Mouse (Mus musculus): ENCODE measurements at regions not wholly inside any gene's neighbourhood (a gene's known extent, or its start where the extent isn't known, plus 50 kb on each side); places are given as distances from the start of the nearest gene placed in this dataset.

GRCm38 (mm10) chr1:120974661-120975060 is 357.7 kb downstream of the Insig2 start:
- no peaks in the 10 kb centered on the region for H3K36me3 ChIP-seq (ENCODE audit: control insufficient read depth, insufficient read depth, low read length)
- H3K4me3 ChIP-seq (ENCODE audit: control insufficient read depth, low read depth, low read length) = no peak overlapping the region
- H3K27ac ChIP-seq (ENCODE audit: control insufficient read depth, insufficient read depth, low read depth, low read length) = no peak overlapping the region
- H3K27me3 ChIP-seq (ENCODE audit: control insufficient read depth, insufficient read depth, low read length) = no peaks in the 10 kb centered on the region
- no peaks in the 10 kb centered on the region for H3K4me1 ChIP-seq (ENCODE audit: control insufficient read depth, insufficient read depth, low read length)
- TF ChIP-seq POLR2A (IDR thresholded peaks at IDR 0.05; ENCODE audit: control insufficient read depth, low read depth, low read length) (no peak), CTCF (IDR thresholded peaks at IDR 0.05; ENCODE audit: control insufficient read depth, insufficient read depth, insufficient replicate concordance, low read depth, low read length) (no peak)

GRCm38 (mm10) chr1:121004535-121004934 is 327.9 kb downstream of the Insig2 start:
- Histone ChIP-seq H3K4me3 (ENCODE audit: control insufficient read depth, low read depth, low read length) (no peak overlapping the region), H3K36me3 (ENCODE audit: control insufficient read depth, insufficient read depth, low read length) (no peaks in the 10 kb centered on the region), H3K4me1 (ENCODE audit: control insufficient read depth, insufficient read depth, low read length) (no peaks in the 10 kb centered on the region), H3K27ac (ENCODE audit: control insufficient read depth, insufficient read depth, low read depth, low read length) (no peak overlapping the region), H3K27me3 (ENCODE audit: control insufficient read depth, insufficient read depth, low read length) (no peaks in the 10 kb centered on the region)
- no peak for TF ChIP-seq CTCF (IDR thresholded peaks at IDR 0.05; ENCODE audit: control insufficient read depth, insufficient read depth, insufficient replicate concordance, low read depth, low read length)
- TF ChIP-seq POLR2A (IDR thresholded peaks at IDR 0.05; ENCODE audit: control insufficient read depth, low read depth, low read length) = no peak

GRCm38 (mm10) chr1:121005198-121005597 is 327.2 kb downstream of the Insig2 start:
- TF ChIP-seq CTCF (IDR thresholded peaks at IDR 0.05; ENCODE audit: control insufficient read depth, insufficient read depth, insufficient replicate concordance, low read depth, low read length) (no peak), POLR2A (IDR thresholded peaks at IDR 0.05; ENCODE audit: control insufficient read depth, low read depth, low read length) (no peak)
- Histone ChIP-seq H3K4me1 (ENCODE audit: control insufficient read depth, insufficient read depth, low read length) (no peaks in the 10 kb centered on the region), H3K4me3 (ENCODE audit: control insufficient read depth, low read depth, low read length) (no peak overlapping the region), H3K27me3 (ENCODE audit: control insufficient read depth, insufficient read depth, low read length) (no peaks in the 10 kb centered on the region), H3K36me3 (ENCODE audit: control insufficient read depth, insufficient read depth, low read length) (no peaks in the 10 kb centered on the region), H3K27ac (ENCODE audit: control insufficient read depth, insufficient read depth, low read depth, low read length) (no peak overlapping the region)

GRCm38 (mm10) chr1:121012126-121012525 is 320.3 kb downstream of the Insig2 start:
- Histone ChIP-seq H3K27ac (ENCODE audit: control insufficient read depth, insufficient read depth, low read depth, low read length) (no peak overlapping the region), H3K36me3 (ENCODE audit: control insufficient read depth, insufficient read depth, low read length) (no peaks in the 10 kb centered on the region), H3K4me3 (ENCODE audit: control insufficient read depth, low read depth, low read length) (no peak overlapping the region), H3K27me3 (ENCODE audit: control insufficient read depth, insufficient read depth, low read length) (no peaks in the 10 kb centered on the region), H3K4me1 (ENCODE audit: control insufficient read depth, insufficient read depth, low read length) (no peaks in the 10 kb centered on the region)
- TF ChIP-seq POLR2A (IDR thresholded peaks at IDR 0.05; ENCODE audit: control insufficient read depth, low read depth, low read length) = no peak
- TF ChIP-seq CTCF (IDR thresholded peaks at IDR 0.05; ENCODE audit: control insufficient read depth, insufficient read depth, insufficient replicate concordance, low read depth, low read length) = no peak

GRCm38 (mm10) chr1:121013839-121014503 is 318.4 kb downstream of the Insig2 start:
- Histone ChIP-seq H3K4me1 (ENCODE audit: control insufficient read depth, insufficient read depth, low read length) (no peaks in the 10 kb centered on the region), H3K27me3 (ENCODE audit: control insufficient read depth, insufficient read depth, low read length) (no peaks in the 10 kb centered on the region), H3K4me3 (ENCODE audit: control insufficient read depth, low read depth, low read length) (no peak overlapping the region), H3K36me3 (ENCODE audit: control insufficient read depth, insufficient read depth, low read length) (no peaks in the 10 kb centered on the region), H3K27ac (ENCODE audit: control insufficient read depth, insufficient read depth, low read depth, low read length) (no peak overlapping the region)
- no peak for TF ChIP-seq CTCF (IDR thresholded peaks at IDR 0.05; ENCODE audit: control insufficient read depth, insufficient read depth, insufficient replicate concordance, low read depth, low read length)
- no peak for TF ChIP-seq POLR2A (IDR thresholded peaks at IDR 0.05; ENCODE audit: control insufficient read depth, low read depth, low read length)

- H3K27ac ChIP-seq (ENCODE audit: control insufficient read depth, insufficient read depth, low read depth, low read length) = no peak overlapping the region
- H3K4me3 ChIP-seq (ENCODE audit: control insufficient read depth, low read depth, low read length) = no peak overlapping the region
- TF ChIP-seq CTCF (IDR thresholded peaks at IDR 0.05; ENCODE audit: control insufficient read depth, insufficient read depth, insufficient replicate concordance, low read depth, low read length) (no peak), POLR2A (IDR thresholded peaks at IDR 0.05; ENCODE audit: control insufficient read depth, low read depth, low read length) (no peak)
- H3K36me3 ChIP-seq (ENCODE audit: control insufficient read depth, insufficient read depth, low read length) = no peaks in the 10 kb centered on the region
- H3K4me1 ChIP-seq (ENCODE audit: control insufficient read depth, insufficient read depth, low read length) = no peaks in the 10 kb centered on the region
- H3K27me3 ChIP-seq (ENCODE audit: control insufficient read depth, insufficient read depth, low read length) = no peaks in the 10 kb centered on the region
These were observed 303.0 kb downstream of the Insig2 start for GRCm38 (mm10) chr1:121029375-121029774.

GRCm38 (mm10) chr1:121034761-121035393 is 297.5 kb downstream of the Insig2 start:
- H3K27me3 ChIP-seq (ENCODE audit: control insufficient read depth, insufficient read depth, low read length) = no peaks in the 10 kb centered on the region
- H3K4me1 ChIP-seq (ENCODE audit: control insufficient read depth, insufficient read depth, low read length) = no peaks in the 10 kb centered on the region
- no peak for TF ChIP-seq POLR2A (IDR thresholded peaks at IDR 0.05; ENCODE audit: control insufficient read depth, low read depth, low read length)
- no peak for TF ChIP-seq CTCF (IDR thresholded peaks at IDR 0.05; ENCODE audit: control insufficient read depth, insufficient read depth, insufficient replicate concordance, low read depth, low read length)
- no peak overlapping the region for H3K4me3 ChIP-seq (ENCODE audit: control insufficient read depth, low read depth, low read length)
- H3K36me3 ChIP-seq (ENCODE audit: control insufficient read depth, insufficient read depth, low read length) = no peaks in the 10 kb centered on the region
- no peak overlapping the region for H3K27ac ChIP-seq (ENCODE audit: control insufficient read depth, insufficient read depth, low read depth, low read length)
